Comparison of ENCODE assay signal across 8 mouse cellular contexts in the genomic region with DNA sequence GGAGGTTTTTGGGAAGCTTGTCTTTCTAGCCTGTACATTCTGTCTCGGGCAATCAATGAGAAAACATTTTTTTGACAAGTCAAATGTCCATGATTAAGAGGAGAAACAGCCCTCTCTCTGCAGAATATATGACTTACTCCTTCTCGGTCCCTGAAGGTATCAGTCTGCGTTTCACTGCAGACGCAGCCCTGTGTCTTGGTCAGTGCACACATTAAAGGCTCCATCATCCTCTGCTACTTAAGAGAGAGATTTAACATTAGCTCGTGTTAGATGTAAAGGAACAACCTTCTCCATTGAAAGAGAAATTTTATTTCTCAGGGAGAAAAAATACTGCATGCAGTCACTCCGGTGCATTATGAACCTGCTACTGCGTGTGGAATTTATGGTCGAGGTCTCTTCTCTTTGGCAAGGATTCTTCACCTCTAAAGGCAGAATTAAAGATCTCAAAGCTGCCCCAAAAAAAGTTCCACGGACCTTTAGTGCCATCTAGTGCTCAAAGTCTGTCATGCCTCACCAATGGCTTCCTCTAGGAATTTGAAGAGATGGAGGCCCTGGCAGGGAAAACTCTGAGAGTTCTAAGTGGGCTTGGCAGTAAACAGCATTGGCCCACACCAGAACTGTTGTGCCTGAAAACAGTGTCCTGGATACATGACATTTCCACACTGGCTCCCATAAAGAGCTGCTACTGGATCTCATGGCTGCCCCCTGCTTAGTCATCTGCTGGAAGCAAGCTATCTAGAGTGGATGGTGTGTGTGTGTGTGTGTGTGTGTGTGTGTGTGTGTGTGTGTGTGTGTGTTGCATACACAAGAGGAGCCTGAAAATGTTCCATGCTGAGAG.
DNase-seq lines count a peak whose midpoint lies in the region; ATAC-seq and TF ChIP-seq lines count a peak whose summit lies in the region.

No protein-coding gene starts in this region.

- WGBS in forebrain, postnatal 0 days = 13% methylated on average over 9 of the region's 9 CpGs
- 29% methylated on average over 9 of the region's 9 CpGs for WGBS in hindbrain, embryonic 13.5 days
- WGBS in lung, postnatal 0 days = 31% methylated on average over 9 of the region's 9 CpGs

- no peaks in the 10 kb centered on the region for H3K9me3 ChIP-seq in forebrain, postnatal 0 days (ENCODE audit: low read length)
- H3K9me3 ChIP-seq in hindbrain, embryonic 13.5 days = no peaks in the 10 kb centered on the region
- H3K9me3 ChIP-seq in lung, postnatal 0 days (ENCODE audit: low read length) = no peaks in the 10 kb centered on the region

- peak; percentile 84 for ATAC-seq in forebrain, postnatal 0 days
- peak; percentile 62 for ATAC-seq in hindbrain, embryonic 13.5 days (ENCODE audit: low FRiP score)
- peak; percentile 87 for ATAC-seq in lung, postnatal 0 days

- H3K9ac ChIP-seq in forebrain, postnatal 0 days = 0 out of 2 replicates have a peak overlapping the region, but pooled peaks have one; percentile 6
- no peak overlapping the region for H3K9ac ChIP-seq in hindbrain, embryonic 13.5 days
- H3K9ac ChIP-seq in lung, postnatal 0 days (replicated peaks; ENCODE audit: low read depth) = no peak overlapping the region

- no peak overlapping the region; the same call in 1 of the 2 replicates for H3K4me2 ChIP-seq in forebrain, postnatal 0 days (ENCODE audit: low read depth)
- no peak overlapping the region for H3K4me2 ChIP-seq in hindbrain, embryonic 13.5 days
- H3K4me2 ChIP-seq in lung, postnatal 0 days (replicated peaks; ENCODE audit: low read depth, low read length) = no peak overlapping the region

- no peak overlapping the region for H3K27ac ChIP-seq in forebrain, postnatal 0 days (ENCODE audit: low read depth, low read length)
- peak overlapping the region; percentile 6 for H3K27ac ChIP-seq in hindbrain, embryonic 13.5 days
- no peak overlapping the region for H3K27ac ChIP-seq in lung, postnatal 0 days (ENCODE audit: low read length)

- H3K4me1 ChIP-seq in forebrain, postnatal 0 days (ENCODE audit: insufficient read depth) = no peaks in the 10 kb centered on the region
- peaks cover 7% of the 10 kb centered on the region; the same call in 1 of the 2 replicates for H3K4me1 ChIP-seq in hindbrain, embryonic 13.5 days (replicated peaks)
- H3K4me1 ChIP-seq in lung, postnatal 0 days (ENCODE audit: insufficient read depth, low read depth, low read length) = no peaks in the 10 kb centered on the region; the same call in 1 of the 2 replicates

- TF ChIP-seq CTCF in forebrain, postnatal 0 days (IDR thresholded peaks at IDR 0.05; ENCODE audit: low read depth) = peak; percentile 85
- peak; percentile 77 for TF ChIP-seq CTCF in lung, postnatal 0 days (IDR thresholded peaks at IDR 0.05)

- no peaks in the 10 kb centered on the region for H3K36me3 ChIP-seq in forebrain, postnatal 0 days (ENCODE audit: insufficient read depth)
- H3K36me3 ChIP-seq in hindbrain, embryonic 13.5 days = no peaks in the 10 kb centered on the region
- no peaks in the 10 kb centered on the region for H3K36me3 ChIP-seq in lung, postnatal 0 days (ENCODE audit: insufficient read depth, low read length)

- peak; percentile 65 for DNase-seq in Muller cell, postnatal 12 days (ENCODE audit: inconsistent ontology term)
- peak; percentile 35 for DNase-seq in c-Kit-positive CD71-positive TER-119-positive erythroid progenitor cells, embryonic 14.5 days (ENCODE audit: low spot score)
- DNase-seq in forebrain, postnatal 0 days = peak; percentile 96
- DNase-seq in layer of hippocampus, adult 9-10 months (ENCODE audit: low spot score) = peak; percentile 53
- peak; percentile 86 for DNase-seq in lung, postnatal 0 days (ENCODE audit: low spot score)
- peak; percentile 47 for DNase-seq in retina, adult 2 months (ENCODE audit: low read depth, low spot score)
- DNase-seq in yolk sac, embryonic 10.5 days (ENCODE audit: low spot score) = peak; percentile 48

- TF ChIP-seq EP300 in lung, postnatal 0 days (IDR thresholded peaks at IDR 0.05) = peak; percentile 51

- H3K27me3 ChIP-seq in forebrain, postnatal 0 days (ENCODE audit: insufficient read depth, low read length) = no peaks in the 10 kb centered on the region
- H3K27me3 ChIP-seq in hindbrain, embryonic 13.5 days = no peaks in the 10 kb centered on the region
- H3K27me3 ChIP-seq in lung, postnatal 0 days (replicated peaks; ENCODE audit: insufficient read depth, low read length) = no peaks in the 10 kb centered on the region

- no peak overlapping the region for H3K4me3 ChIP-seq in forebrain, postnatal 0 days (ENCODE audit: low read depth, low read length)
- H3K4me3 ChIP-seq in hindbrain, embryonic 13.5 days = no peak overlapping the region
- no peak overlapping the region for H3K4me3 ChIP-seq in lung, postnatal 0 days (ENCODE audit: low read depth, low read length)

Comparison
In these comparisons a context has a peak if more than half of its experiments do, and no peak if none do; other contexts are left out.
1. DNase-seq: peak in every context shown above with its lines; median percentile 96 in forebrain, postnatal 0 days; 86 in lung, postnatal 0 days; 65 in Muller cell, postnatal 12 days; 53 in layer of hippocampus, adult 9-10 months; 48 in yolk sac, embryonic 10.5 days; 47 in retina, adult 2 months; 35 in c-Kit-positive CD71-positive TER-119-positive erythroid progenitor cells, embryonic 14.5 days.